Mouse (Mus musculus) lung, postnatal 25 days (tissue): ENCODE measurements around the gene Tanc1.

Source experiments
- DNase-seq: peaks from one replicate; pipeline ENCODE4 v3.0.0; 2022; ENCODE audit warnings: low spot score

Gene Tanc1

DNA sequence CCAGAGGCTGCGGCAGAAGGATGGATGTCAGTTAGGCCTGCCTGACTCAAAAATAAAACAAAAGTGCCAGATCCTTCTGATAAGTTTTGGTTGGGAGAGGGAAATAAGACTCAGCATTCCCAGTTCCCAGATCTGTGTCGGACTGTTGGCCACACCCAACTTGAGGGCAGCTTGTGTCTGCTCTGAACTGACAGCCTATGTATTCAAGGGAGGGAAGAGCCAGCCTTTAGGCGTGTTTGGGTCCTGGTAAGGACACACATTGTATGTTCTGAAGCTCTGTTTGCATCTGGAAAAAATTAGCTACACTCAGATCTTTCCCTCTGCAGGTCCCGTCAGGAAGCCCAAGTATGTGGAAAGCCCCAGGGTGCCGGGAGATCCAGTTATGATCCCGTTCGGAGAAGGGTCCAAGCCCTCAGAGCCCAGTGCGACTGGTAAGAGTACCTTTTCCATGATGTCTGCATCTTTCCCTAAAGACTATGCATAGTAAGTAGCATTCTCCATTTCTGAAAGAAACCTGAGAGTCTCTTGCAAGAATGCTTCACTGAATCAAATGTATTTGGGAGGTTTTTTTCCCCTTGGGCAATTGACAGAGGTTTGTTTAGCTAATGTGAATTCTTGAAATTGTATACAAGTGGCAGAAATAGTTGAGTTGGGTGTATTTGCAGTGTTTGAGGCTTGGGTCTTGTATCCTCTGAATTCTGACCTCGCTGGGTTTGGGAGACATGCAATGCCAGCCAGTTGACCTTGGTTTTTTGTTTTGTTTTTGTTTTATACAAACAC, 146.5 kb downstream of the Tanc1 start:
- DNase-seq = no peak

DNA sequence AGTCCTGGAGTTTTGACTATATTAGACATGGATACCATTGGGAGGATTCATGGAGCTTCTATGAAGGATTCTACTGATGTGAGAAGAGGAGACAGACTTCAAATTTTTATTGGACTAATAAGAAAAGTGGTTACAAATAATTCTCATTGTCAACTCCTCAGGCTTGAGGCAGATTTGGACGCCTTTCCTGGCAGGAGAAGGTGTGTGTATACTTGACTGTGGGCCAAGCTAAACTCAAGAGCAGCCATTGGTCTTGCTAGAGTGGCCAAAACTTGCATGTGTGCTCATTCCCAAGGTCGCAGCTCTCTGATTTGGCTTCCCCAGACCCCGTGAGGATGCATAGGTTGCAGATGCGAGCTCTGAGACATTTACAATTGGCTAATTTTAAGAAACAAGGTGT, 148.9 kb downstream of the Tanc1 start:
- DNase-seq = peak; percentile 62

DNA sequence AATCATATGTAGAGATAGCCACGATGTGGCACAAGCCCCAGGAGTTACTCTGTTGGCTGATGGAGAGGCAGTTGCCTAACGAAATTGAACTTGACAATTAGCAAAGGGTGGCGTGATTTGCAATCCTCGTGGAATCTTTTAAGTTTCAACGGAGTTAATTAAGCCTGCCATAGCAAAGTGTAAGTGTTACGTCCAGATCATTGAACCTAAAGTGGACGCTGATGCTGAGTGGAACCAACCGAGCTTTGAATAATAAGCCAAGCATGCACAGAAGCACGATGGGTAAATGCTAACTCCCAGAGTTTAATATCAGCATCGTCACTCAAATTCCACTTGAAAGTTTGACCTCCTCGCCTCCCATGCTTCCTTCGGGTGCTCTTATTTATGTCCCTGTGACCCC, 149.3 kb downstream of the Tanc1 start:
- no peak for DNase-seq

DNA sequence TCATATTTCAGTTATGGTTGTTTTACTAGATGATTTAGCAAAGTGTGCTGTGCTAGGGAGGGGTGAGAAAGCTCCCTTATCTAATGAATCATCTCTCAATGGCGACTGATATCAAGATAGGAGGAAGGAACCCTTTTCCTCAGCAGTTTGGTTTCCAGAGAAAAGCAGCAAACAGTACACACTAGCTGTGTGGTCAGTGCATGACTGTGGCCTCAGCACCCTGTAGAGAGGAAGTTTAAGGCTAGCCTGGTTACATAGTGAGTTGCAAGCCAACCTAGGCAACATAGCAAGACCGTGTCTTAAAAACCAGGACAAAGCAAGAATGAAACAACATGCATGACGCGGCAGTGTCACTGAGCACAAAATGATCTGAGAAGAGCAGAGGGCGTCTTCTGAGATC, 150.4 kb downstream of the Tanc1 start:
- no peak for DNase-seq

DNA sequence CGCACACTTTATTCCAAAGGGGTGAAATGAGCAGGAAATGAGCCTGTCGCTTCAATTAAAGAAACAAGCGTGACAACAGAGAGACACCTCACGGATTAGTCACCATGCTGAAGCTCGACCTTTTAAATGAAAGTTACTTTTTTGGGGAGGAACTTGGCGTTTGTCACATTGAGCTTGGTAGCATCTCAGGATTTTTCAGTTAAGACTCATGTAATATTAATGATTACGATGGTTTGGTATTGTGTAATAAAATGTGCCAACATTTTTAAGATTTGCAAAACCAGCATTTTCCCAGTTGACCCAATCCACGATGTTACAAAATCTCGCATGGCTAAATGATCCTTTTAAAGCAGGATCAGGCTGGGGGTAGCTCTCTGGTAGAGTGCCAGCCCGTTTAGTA, 153.8 kb downstream of the Tanc1 start:
- DNase-seq = no peak

DNA sequence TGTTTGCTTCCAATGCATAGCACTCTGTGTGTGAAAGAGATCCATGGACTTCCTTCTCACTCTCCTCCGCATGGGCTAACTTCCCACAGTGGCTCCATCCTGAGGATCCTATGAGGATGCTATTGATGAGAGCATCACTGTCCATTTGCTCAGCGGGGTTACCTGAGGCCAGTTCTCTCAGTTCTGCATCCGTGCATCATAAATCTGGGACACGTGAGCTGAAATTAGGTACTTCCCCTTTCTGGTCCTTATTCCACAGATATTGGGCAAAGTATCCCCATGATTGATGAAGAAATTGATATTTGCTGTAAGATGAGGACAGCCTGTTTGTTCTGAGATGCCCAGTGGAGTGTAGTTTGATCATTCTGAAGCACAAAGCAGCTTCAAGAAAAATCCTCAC, 156.1 kb downstream of the Tanc1 start:
- no peak for DNase-seq

DNA sequence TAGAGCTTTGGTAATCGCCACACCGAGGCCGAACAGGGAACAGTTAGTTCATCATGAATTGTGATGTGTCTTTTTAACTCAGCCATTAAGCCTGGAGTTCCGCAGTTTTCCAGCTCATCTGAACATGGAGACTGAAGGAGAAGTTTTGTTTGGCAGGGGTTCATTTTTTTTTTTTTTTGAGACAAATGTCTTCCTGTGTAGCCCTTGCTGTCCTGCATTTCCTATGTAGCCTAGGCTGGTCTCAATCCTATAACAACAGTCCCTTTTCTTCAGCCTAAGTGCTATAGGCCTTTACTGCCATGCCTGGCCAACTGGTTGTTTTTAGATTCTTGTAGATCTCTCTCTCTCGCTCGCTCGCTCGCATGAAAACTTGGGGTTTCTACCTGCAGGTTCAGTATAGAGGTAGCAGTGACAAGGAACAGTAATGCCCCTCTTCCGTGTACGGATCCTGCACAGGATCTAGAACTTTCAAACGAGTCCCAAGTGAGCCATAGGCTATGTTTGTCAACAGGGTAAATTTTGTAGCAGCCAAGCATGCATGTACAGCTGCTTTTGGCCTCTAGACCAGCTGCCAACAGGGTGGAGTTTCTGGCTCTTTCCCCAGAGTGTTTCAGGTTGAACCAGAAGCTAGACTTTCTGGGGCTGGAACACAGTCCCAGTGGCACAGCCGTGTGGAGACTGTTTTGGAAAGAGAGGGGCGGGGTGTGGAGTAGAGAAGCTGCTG, 157.0 kb downstream of the Tanc1 start:
- peak; percentile 57 for DNase-seq

DNA sequence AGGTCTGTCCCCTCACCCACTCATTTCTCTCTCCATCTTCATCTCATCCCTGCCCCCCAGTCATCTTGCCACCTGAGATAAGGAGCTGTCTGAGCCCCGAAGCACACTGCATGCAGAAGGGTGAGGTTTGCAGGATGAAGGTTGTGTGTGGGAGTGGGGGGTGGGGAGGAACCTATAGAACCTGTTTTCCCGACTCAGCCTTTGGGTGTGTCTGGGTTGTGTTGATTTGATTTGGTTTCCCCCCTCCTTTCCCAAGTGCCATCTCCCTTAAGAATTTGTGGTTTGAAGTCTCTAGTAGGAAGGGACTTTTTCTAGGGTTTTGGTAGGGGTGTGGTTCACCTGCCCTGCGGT, 157.5 kb downstream of the Tanc1 start:
- DNase-seq = no peak

DNA sequence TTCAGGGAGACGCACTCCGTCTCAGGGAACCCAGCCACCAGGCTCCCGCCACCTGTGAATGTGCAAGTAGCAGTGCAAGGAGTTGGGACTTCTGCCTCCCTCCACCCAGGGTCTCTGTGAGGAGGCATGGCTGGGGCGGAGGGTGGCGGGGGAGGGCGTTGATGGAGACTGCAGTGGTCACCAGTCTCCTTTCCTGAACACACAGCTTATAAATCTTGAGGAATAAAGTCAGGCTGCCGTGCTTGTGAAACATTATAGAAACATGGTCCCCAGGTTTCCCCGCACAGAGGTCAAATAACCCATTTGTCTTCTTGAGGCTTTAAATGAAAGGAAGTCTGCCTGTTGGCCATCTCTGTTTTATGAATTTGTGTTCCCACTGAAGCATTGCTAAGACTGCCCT, 159.9 kb downstream of the Tanc1 start:
- DNase-seq = no peak

DNA sequence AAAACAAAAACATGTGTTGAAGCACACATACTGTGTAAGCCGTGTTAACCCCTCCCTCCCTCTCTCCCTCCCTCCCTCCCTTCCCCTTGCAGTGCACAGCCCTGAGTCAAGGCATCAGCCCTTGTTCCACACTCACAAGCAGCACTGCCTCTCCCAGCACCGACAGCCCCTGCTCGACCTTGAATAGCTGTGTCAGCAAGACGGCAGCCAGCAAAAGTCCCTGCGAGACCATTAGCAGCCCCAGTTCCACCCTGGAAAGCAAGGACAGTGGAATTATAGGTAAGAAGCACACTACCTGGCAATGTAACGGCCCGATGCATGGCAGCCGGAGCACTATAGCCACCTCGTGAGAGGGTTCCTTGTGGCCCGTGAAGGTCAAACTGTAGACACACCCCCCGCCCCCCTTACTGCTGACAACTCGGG, 160.4 kb downstream of the Tanc1 start:
- DNase-seq = no peak

DNA sequence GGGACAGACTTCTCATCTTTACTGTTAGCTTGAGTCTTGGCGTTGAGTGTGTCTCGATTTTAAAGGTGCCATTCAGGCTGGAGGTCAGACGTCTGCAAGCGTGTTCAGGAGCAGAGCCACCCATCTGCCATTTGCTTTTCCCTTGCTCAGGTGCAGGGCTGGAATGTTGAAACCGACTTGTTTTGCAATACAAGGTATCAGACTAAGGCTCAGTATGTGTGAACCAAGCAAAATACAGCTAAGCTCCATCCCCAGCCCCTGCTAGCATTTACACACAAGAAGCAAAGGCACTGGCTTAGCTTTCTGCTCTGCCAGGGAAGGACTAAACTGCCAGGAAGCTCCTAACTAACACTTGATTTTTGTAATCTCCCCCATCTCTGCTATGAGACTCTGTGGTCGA, 162.5 kb downstream of the Tanc1 start:
- DNase-seq = no peak

DNA sequence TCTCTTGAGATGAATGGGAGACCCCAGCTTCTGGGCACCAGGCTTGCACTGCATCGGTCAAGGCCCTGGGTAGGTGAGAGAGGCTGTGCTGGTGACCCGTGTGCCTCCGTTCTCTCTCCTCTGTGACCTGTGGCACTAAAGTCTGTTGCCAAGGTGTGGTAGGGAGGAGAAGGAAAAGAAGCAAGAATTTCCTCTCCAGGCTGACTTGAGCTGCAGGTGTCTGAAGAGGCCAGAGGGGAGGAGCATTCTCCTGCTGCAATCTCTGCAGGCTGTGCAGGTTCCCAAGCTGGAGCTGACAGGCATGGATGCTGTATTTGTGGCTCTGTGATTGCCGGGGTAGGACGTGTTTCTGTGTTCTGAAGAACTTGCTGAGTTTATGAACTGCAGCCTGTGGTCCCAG, 163.3 kb downstream of the Tanc1 start:
- DNase-seq = peak; percentile 57

DNA sequence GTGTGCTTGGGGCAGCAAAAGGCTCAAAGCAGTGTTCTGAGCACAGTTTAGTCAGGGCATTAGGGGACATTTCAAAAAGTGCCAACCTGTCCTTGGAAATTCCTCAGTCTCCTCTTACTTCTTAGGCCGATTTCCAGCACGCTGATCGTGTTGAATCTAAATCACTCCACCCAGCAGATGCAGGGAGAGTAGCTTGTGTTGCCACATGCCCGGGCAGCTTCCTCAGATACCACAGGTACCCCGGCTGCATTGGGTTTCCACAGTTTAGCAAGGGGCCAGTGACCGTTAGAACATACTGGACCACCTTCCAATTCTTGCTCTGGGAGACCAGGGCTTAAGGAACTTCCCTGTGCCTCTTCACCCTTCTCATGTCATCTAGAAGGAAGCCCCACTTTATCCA, 164.0 kb downstream of the Tanc1 start:
- DNase-seq = no peak

DNA sequence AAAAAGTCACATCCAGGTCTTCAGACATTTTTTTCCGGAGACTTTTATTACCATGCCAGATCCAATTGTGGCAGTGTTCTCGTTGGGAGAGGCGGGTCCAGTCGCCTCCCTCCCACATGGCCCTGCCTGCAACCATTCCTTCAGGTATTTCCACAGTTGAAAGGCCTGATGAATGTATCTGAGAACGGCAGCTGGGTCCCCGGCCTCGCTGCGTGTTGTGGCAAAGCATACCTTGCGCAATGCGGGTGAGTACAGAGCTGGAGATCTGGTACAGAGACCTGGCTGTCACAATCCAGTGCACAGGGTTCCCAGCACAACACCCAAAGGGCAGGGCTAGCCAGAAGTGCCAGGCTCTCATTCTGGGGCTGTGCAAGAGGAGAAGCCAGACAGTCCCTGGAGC, 167.5 kb downstream of the Tanc1 start:
- DNase-seq = peak; percentile 53

DNA sequence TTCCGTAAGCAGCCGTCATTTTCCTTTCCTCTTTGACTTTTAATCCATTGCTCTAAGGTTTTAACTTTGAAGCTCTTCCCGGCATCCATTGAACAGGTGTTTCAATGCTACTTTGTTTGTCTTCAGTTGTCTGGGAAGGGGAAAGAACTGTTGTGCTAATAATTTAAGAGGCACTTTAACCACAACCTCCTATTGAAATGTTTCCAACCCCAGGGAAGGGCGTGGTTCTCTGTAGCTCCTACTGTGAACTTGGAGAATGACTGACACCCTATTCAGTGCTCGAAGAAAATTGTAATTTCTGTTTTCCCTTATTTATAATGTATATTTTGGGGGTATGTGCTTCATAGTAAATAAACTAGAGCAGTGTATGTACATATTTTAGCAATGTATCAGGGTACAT, 168.4 kb downstream of the Tanc1 start:
- no peak for DNase-seq

DNA sequence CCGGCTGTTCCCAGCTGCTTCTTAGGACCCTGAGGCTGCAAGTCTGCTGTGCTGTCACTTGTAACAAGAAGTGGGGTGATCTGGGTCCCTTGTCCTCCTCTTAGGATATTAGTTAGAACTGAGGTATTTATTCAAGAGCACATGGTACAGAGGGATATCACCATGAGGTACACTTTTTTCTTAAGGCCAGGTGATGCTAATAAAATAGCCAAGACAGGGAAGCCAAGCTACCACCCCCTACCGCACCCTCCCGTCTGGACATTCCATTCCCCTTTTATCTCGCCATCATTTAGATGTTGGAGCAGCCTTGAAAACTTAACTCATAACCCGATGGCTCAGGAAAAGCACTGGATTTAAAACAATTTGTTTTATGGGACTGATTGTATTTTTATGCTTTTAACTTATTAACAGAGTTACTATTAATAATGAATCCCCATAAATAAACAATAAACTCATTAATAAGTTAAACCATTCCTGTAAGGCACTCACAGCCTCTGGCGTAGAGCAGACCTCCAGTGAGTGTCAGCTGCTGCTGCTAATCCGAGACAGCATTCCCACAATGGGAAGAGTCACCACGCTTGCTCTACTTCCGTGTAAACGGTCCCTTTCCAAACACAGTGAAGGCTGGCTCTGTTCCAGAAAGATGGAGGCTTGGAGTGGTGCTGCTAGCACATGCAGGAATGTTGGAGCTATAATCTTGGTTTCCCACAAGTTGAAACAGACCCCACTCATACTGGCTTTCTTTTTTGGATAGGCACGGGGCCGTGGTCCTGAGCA, 171.4 kb downstream of the Tanc1 start:
- no peak for DNase-seq

DNA sequence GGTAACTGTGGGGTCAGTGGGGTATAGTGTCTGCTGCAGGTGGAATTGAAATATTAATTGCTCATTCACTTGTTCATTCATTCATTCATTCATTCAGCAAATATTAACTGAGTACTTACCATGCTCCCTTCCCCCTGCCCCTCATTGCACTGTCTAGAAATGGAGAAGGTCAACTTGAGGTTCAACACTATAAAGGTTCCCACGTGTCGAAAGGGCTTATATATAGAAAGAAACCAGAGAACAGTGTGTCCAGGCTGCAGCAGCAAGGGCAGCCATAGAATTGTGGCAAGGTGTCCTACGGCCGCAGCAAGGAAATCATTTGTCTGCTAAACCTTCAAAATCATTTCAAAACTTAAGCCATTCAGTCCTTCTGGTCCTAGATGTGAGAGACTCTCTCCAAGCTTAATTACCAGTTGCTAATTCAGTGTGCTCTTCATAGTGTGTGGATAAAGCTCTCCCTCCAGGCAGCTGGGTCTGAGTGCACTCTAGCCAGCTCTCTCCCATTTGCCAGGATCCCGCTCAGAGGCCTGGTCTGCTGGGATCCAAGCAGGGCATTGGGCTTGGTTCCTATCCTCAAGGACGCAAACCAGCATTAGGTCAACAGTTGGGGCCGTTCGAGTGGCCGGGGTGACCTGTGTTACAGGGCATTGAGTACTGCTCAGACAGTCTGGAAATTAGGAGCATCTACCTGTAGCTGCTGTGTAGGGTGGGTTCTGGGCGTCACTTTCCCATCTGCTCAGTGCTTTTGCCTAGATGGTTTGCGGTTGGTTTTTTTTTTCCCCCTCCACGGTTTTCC, 172.2 kb downstream of the Tanc1 start:
- DNase-seq = no peak

DNA sequence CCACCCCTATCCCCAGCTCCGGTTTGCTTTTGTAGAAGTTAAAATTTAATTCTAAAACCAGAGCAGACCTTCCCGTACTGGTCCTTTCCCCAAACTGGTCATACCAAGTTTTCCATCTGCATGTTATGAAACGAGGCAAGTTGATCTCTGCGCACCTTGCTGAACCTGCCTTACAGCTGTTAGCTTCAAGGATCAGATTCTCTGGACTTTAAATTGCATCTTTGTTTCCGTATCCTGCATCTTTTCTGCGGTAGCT, 172.7 kb downstream of the Tanc1 start:
- DNase-seq = no peak

DNA sequence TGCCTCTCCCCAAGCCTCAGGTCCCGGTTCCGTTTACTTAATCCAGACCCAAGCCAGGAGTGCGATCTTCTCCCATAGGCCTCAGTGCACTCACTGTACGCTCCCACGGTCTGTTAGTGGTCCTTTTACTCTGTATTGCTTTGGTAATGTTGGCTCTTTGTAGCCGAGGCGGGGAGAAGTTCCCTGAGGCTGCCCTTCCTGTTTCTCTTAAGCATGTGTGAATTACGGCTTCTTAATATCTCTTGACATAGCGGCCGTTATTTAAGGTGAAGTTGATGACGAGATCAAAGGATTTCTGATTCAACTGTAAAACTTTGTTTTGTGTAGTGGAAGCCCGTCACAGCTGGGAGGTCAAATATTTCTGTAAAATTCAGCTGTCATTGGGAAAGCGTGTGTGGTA, 173.8 kb downstream of the Tanc1 start:
- DNase-seq = no peak

DNA sequence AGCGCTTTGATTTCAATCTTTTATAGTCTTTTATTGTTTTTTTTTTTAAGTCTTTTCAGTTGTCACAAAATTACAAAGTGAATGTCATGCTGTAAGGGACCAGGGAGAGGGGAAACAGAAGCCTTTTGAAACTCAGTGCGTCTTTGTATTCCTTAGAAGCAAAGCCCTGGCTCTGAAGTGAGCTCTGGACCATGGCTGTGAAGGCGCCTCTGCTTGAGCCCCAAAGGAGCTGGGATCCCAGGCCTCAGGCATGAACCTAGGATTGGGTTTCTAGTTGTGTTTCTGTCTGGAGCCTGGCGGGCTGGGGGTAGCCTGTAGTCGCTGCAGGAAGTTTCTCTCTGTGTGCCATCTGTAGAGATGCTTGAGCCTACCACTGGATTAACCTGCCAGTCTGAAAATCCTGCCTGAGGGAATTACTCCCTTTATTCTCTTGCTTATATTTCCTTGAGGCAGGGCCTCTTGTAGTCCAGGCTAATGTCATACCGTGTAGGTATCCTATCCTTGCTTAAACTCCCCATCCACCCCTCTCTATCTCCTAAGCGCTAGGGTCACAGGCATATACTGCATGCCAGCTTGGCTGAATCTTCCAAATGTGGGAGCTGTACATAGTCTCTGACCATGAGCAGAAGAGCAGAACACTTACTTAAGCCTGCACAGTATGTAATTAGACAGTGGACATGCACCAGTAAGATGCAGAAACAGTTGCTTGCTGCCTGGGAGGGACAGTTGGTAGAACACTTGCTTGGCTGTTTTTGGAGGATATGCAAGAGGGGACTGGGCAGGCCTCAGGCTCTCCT, 177.1 kb downstream of the Tanc1 start:
- DNase-seq = no peak

DNA sequence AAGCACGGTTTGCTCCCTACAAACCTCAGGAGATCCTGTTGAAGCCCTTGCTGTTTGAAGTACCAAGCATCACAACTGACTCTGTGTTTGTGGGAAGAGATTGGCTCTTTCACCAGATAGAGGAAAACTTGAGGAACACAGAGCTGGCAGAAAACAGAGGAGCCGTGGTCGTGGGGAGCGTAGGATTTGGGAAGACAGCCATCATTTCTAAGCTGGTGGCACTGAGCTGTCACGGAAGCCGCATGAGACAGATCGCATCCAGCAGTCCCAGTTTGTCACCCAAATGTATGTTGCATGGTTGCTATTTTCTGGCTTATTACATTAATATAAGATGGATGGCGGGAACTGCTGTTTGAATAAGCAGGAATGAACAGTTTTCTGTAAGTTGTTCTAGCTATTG, 179.8 kb downstream of the Tanc1 start:
- DNase-seq = no peak

DNA sequence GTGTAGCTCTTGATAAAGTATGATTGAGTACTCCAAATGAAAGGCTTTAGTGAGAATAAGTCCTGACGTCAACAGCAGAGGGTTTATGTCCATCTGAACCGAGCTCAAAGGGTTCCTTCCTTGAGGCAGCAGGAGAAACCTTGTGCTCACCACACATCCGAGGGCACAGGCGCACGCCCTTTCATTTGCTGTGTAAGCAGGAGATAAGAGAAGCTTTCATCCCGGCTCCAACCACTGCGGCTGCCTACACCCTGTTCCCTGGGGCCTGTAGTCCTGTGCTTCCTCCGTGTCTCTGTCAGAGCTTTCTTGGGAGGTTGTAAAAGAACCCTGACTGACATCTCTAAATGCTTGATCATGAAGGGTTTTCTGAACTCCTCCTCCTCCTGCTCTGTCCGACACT, 181.5 kb downstream of the Tanc1 start:
- no peak for DNase-seq
